23 mouse cellular contexts compared by ENCODE assay signal in genomic region chr15:12626166-12626565, GRCm38 (mm10).
A peak's percentile ranks its signal among the peaks of the same experiment; 100 is the strongest.
DNase-seq lines count a peak whose midpoint lies in the region; ATAC-seq and TF ChIP-seq lines count a peak whose summit lies in the region.
"Had no signal": no experiment of that assay in that cellular context is flagged by ENCODE, and none has a peak within 500 bp of the region (broad histone marks: within the 10 kb centered on the region; RNA-seq: fewer than 3 reads in every experiment).

No protein-coding gene starts in this region.

- peaks cover 3% of the 10 kb centered on the region for H3K4me1 ChIP-seq in hindbrain, embryonic 16.5 days (ENCODE audit: control insufficient read depth, insufficient read depth, low read depth, low read length)
- no peaks in the 10 kb centered on the region for H3K4me1 ChIP-seq in hindbrain, postnatal 0 days (ENCODE audit: insufficient read depth, low read length)
- H3K4me1 ChIP-seq in neural tube, embryonic 13.5 days (replicated peaks) = peaks cover 31% of the 10 kb centered on the region
- H3K4me1 ChIP-seq in neural tube, embryonic 15.5 days = peaks cover 16% of the 10 kb centered on the region
- H3K4me1 ChIP-seq: forebrain, embryonic 15.5 days; intestine, embryonic 15.5 days had no signal

- H3K9ac ChIP-seq in hindbrain, embryonic 16.5 days (ENCODE audit: low read depth, low read length) = no peak overlapping the region
- no peak overlapping the region for H3K9ac ChIP-seq in hindbrain, postnatal 0 days (replicated peaks; ENCODE audit: low read length)
- H3K9ac ChIP-seq in neural tube, embryonic 13.5 days = no peak overlapping the region
- H3K9ac ChIP-seq in neural tube, embryonic 15.5 days (replicated peaks) = no peak overlapping the region
- H3K9ac ChIP-seq: forebrain, embryonic 15.5 days; heart, embryonic 12.5 days; heart, embryonic 15.5 days; hindbrain, embryonic 14.5 days; intestine, embryonic 15.5 days had no signal

- no peaks in the 10 kb centered on the region for H3K27me3 ChIP-seq in hindbrain, embryonic 16.5 days (replicated peaks; ENCODE audit: control insufficient read depth, insufficient read depth, low read length)
- H3K27me3 ChIP-seq in hindbrain, postnatal 0 days (ENCODE audit: insufficient read depth, low read length) = no peaks in the 10 kb centered on the region
- no peaks in the 10 kb centered on the region for H3K27me3 ChIP-seq in neural tube, embryonic 13.5 days
- no peaks in the 10 kb centered on the region for H3K27me3 ChIP-seq in neural tube, embryonic 15.5 days (replicated peaks)
- H3K27me3 ChIP-seq: forebrain, embryonic 15.5 days; heart, embryonic 12.5 days; heart, embryonic 15.5 days; intestine, embryonic 15.5 days had no signal

- TF ChIP-seq CTCF in hindbrain, postnatal 0 days (IDR thresholded peaks at IDR 0.05; ENCODE audit: low read depth) = no peak

- H3K9me3 ChIP-seq in hindbrain, embryonic 16.5 days (ENCODE audit: control insufficient read depth, low read length) = no peaks in the 10 kb centered on the region
- H3K9me3 ChIP-seq in hindbrain, postnatal 0 days (ENCODE audit: low read length) = no peaks in the 10 kb centered on the region
- no peaks in the 10 kb centered on the region for H3K9me3 ChIP-seq in neural tube, embryonic 13.5 days
- H3K9me3 ChIP-seq in neural tube, embryonic 15.5 days (replicated peaks) = no peaks in the 10 kb centered on the region
- H3K9me3 ChIP-seq: forebrain, embryonic 10.5 days; forebrain, embryonic 15.5 days; heart, embryonic 15.5 days; intestine, embryonic 15.5 days had no signal

- WGBS in hindbrain, embryonic 16.5 days = 71% methylated on average over 8 of the region's 8 CpGs
- 82% methylated on average over 8 of the region's 8 CpGs for WGBS in hindbrain, postnatal 0 days
- 73% methylated on average over 8 of the region's 8 CpGs for WGBS in neural tube, embryonic 13.5 days
- 68% methylated on average over 8 of the region's 8 CpGs for WGBS in neural tube, embryonic 15.5 days

- DNase-seq in heart, adult 11 months = peak; percentile 74
- no peak for DNase-seq in heart, postnatal 4 days
- DNase-seq in hindbrain, postnatal 0 days (ENCODE audit: low spot score) = no peak
- DNase-seq: adrenal gland, adult 2 months; adrenal gland, postnatal 14 days; cerebellum, adult 11 months; cerebellum, adult 2 months; cerebellum, adult 9-11 months; cerebellum, postnatal 25 days; gastrocnemius, postnatal 25 days; heart, postnatal 10 days; heart, postnatal 36 days; kidney, adult 11 months had no signal

- H3K27ac ChIP-seq in hindbrain, embryonic 16.5 days (ENCODE audit: low read depth, low read length) = no peak overlapping the region; the same call in 1 of the 2 replicates
- no peak overlapping the region for H3K27ac ChIP-seq in hindbrain, postnatal 0 days
- peak overlapping the region; percentile 52 for H3K27ac ChIP-seq in neural tube, embryonic 13.5 days (replicated peaks)
- no peak overlapping the region for H3K27ac ChIP-seq in neural tube, embryonic 15.5 days (replicated peaks)
- H3K27ac ChIP-seq: forebrain, embryonic 10.5 days; forebrain, embryonic 15.5 days; heart, embryonic 15.5 days; intestine, embryonic 15.5 days had no signal

- H3K4me3 ChIP-seq in hindbrain, embryonic 16.5 days (ENCODE audit: low read length) = no peak overlapping the region
- no peak overlapping the region for H3K4me3 ChIP-seq in hindbrain, postnatal 0 days (ENCODE audit: low read length)
- H3K4me3 ChIP-seq in neural tube, embryonic 13.5 days = no peak overlapping the region
- no peak overlapping the region for H3K4me3 ChIP-seq in neural tube, embryonic 15.5 days (replicated peaks)
- H3K4me3 ChIP-seq: forebrain, embryonic 10.5 days; forebrain, embryonic 15.5 days; heart, embryonic 12.5 days; heart, embryonic 15.5 days; intestine, embryonic 15.5 days had no signal

- peak; percentile 7; the same call in 1 of the 2 replicates for ATAC-seq in hindbrain, embryonic 16.5 days
- no peak for ATAC-seq in hindbrain, postnatal 0 days
- no peak for ATAC-seq in neural tube, embryonic 13.5 days (ENCODE audit: low read depth)
- ATAC-seq in neural tube, embryonic 15.5 days (ENCODE audit: low FRiP score) = no peak
- ATAC-seq: CD4-positive, CD25-positive, alpha-beta regulatory T cell, adult 4 months; forebrain, embryonic 15.5 days; intestine, embryonic 15.5 days had no signal

- H3K36me3 ChIP-seq in hindbrain, embryonic 16.5 days (ENCODE audit: control insufficient read depth, insufficient read depth, low read length) = no peaks in the 10 kb centered on the region
- H3K36me3 ChIP-seq in hindbrain, postnatal 0 days (ENCODE audit: insufficient read depth, low read length) = no peaks in the 10 kb centered on the region
- H3K36me3 ChIP-seq in neural tube, embryonic 13.5 days = no peaks in the 10 kb centered on the region
- no peaks in the 10 kb centered on the region for H3K36me3 ChIP-seq in neural tube, embryonic 15.5 days
- H3K36me3 ChIP-seq: forebrain, embryonic 10.5 days; forebrain, embryonic 15.5 days; heart, embryonic 12.5 days; heart, embryonic 15.5 days; intestine, embryonic 15.5 days had no signal

- H3K4me2 ChIP-seq in hindbrain, embryonic 16.5 days (ENCODE audit: low read length) = no peak overlapping the region
- no peak overlapping the region for H3K4me2 ChIP-seq in hindbrain, postnatal 0 days (ENCODE audit: low read depth, low read length)
- no peak overlapping the region for H3K4me2 ChIP-seq in neural tube, embryonic 13.5 days
- no peak overlapping the region for H3K4me2 ChIP-seq in neural tube, embryonic 15.5 days
- H3K4me2 ChIP-seq: forebrain, embryonic 15.5 days; heart, embryonic 12.5 days; heart, embryonic 15.5 days; hindbrain, embryonic 14.5 days; intestine, embryonic 15.5 days had no signal
